Mouse (Mus musculus) liver, embryonic 14.5 days (tissue): ENCODE data around the gene Arpc3. TPM values are rescaled to one million over a fixed set of nuclear protein-coding genes. Genes with fewer than 3 reads are reported as not detected.
"Not testable (repeated sequence)": the region's sequence is repeated elsewhere in the genome, so short reads cannot be mapped to it uniquely, and the experiment has no call there.

Experiments
- ATAC-seq: fragments of 200-750 bp; cut with Nextera tagmentation; 2 replicates; pipeline ENCODE4 v1.8.0; 2017; ENCODE audit warnings: moderate number of reproducible peaks, mild to moderate bottlenecking, moderate library complexity; ENCODE audit not compliant: insufficient read depth
- DNase-seq, 3 experiments: peaks; one replicate each; pipeline ENCODE4 v3.0.0-alpha.2; 2012 to 2013; ENCODE audit warnings: low read depth in 3 of 3, low spot score in 3 of 3
- H3K27ac ChIP-seq: fragments of 300-500 bp; sonication (generic); 2 replicates; pipeline ENCODE4 v1.5.1; 2014; ENCODE audit warnings: moderate library complexity, mild to moderate bottlenecking, control low read depth, inconsistent platforms
- H3K27me3 ChIP-seq: fragments of 300-500 bp; sonication (generic); 2 replicates; pipeline ENCODE4 v1.6.1; 2014; ENCODE audit warnings: mild to moderate bottlenecking, low read length, moderate library complexity; ENCODE audit not compliant: control insufficient read depth, insufficient read depth
- H3K36me3 ChIP-seq: fragments of 300-500 bp; sonication (generic); replicated peaks from 2 replicates; pipeline ENCODE4 v1.6.1; 2014; ENCODE audit warnings: low read depth; ENCODE audit not compliant: control insufficient read depth, insufficient read depth
- H3K4me1 ChIP-seq, 2 experiments: fragments of 200-500 bp in 1 of 2; fragments of 300-500 bp in 1 of 2; sonication (generic) in 1 of 2; replicated peaks; 2 replicates each; pipeline ENCODE4 v1.6.1; 2012 to 2014; ENCODE audit warnings: antibody characterized with exemption in 1 of 2, inconsistent platforms in 1 of 2, low read length in 1 of 2; ENCODE audit not compliant: control insufficient read depth in 2 of 2, insufficient read depth in 2 of 2
- H3K4me2 ChIP-seq: fragments of 300-500 bp; sonication (generic); 2 replicates; pipeline ENCODE4 v1.6.1; 2014; ENCODE audit warnings: low read depth, mild to moderate bottlenecking, control low read depth, moderate library complexity
- H3K4me3 ChIP-seq, 2 experiments: fragments of 200-500 bp in 1 of 2; fragments of 300-500 bp in 1 of 2; sonication (generic) in 1 of 2; 2 replicates each; pipeline ENCODE4 v1.5.1; 2012 to 2014; ENCODE audit warnings: low read depth in 2 of 2, low read length in 2 of 2, mild to moderate bottlenecking in 2 of 2, control low read depth in 1 of 2, inconsistent platforms in 1 of 2, moderate library complexity in 1 of 2; ENCODE audit not compliant: insufficient read depth in 1 of 2
- H3K9ac ChIP-seq: fragments of 300-500 bp; sonication (generic); replicated peaks from 2 replicates; pipeline ENCODE4 v1.6.1; 2014; ENCODE audit warnings: mild to moderate bottlenecking, control low read depth, moderate library complexity
- H3K9me3 ChIP-seq: fragments of 300-500 bp; sonication (generic); 2 replicates; pipeline ENCODE4 v1.6.1; 2016; ENCODE audit warnings: low read length, mixed read lengths; ENCODE audit not compliant: control insufficient read depth
- CTCF ChIP-seq: IDR thresholded peaks from 2 replicates; pipeline ENCODE4 v1.5.1; 2016; ENCODE audit warnings: antibody characterized with exemption, low read depth, control low read depth
- EP300 ChIP-seq: IDR thresholded peaks from 2 replicates; pipeline ENCODE4 v1.6.1; 2016; ENCODE audit warnings: antibody characterized with exemption, low read depth
- WGBS: fragments of 180-500 bp; shearing (Covaris S2); extraction: QIAGEN DNeasy Blood & Tissue Kit; methylation state at CpG from one replicate; pipeline ENCODE4 v1.1.7; 2014; ENCODE audit not compliant: insufficient replicate concordance; 5-methylcytosine and 5-hydroxymethylcytosine counted together
- polyA plus RNA-seq, 2 experiments: library from polyadenylated mRNA; depleted of rRNA in 1 of 2; stranded (reverse) in 1 of 2; unstranded in 1 of 2; fragments of >200 nt; fragmentation: Nextera tagmentation in 1 of 2; extraction: Ambion mirVana in 1 of 2; gene quantifications; 2 replicates each; pipeline versions ENCODE4 v1.2.1 to v1.2.3; 2012 to 2014

Gene Arpc3
- polyA plus RNA-seq, 2 experiments: 36.3 to 180 TPM

DNA sequence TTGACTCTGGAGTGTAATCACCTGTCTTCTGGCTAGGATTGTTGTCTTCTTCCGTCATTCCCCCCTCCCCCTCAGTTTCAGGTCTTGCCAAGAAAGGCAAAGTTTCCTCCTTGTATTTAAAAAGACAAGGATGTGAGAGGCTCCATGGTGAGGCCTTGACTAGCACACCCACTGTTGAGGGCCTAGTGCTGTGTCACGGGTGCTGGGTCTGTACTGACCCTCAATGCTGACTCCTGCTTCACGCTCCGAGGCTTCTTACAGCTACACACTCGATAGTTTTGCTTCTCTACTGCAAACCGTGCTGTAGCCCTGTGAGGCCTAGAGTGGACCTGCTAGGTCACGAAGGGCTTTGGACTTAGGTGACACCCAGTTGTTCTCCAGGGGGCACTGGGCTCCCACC is 60.5 kb downstream of the Arpc3 start:
- WGBS: 76% methylated on average over 7 of the region's 7 CpGs
- H3K4me3 ChIP-seq: no peak overlapping the region
- H3K4me2 ChIP-seq: no peak overlapping the region
- no peak for ATAC-seq
- no peak overlapping the region for H3K9ac ChIP-seq
- no peaks in the 10 kb centered on the region for H3K9me3 ChIP-seq
- TF ChIP-seq EP300 (no peak), CTCF (no peak)
- H3K36me3 ChIP-seq: peaks cover 41% of the 10 kb centered on the region
- no peaks in the 10 kb centered on the region for H3K27me3 ChIP-seq
- H3K4me1 ChIP-seq: no peaks in the 10 kb centered on the region
- DNase-seq: no peak
- H3K27ac ChIP-seq: no peak overlapping the region

DNA sequence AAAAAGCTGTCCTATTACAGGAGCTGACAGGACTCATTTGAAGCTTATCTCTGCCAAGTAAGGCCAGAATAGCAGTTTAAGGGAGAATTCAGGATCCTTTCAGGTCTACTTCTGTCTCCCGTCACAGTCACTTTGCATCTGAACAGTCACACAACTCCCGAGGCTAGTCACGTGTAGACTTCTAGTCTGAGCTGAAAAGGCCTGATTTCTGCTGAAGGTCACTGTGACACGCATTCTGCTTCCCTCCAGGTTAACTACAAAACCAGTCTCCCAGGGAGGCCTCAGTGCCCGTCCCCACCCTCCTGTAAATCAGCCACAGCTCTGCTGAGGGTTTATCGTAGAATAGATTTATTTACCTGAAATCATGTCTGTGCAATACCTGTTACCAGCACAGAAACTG is 61.5 kb downstream of the Arpc3 start:
- Histone ChIP-seq H3K4me3 (no peak overlapping the region), H3K27me3 (no peaks in the 10 kb centered on the region), H3K9me3 (no peaks in the 10 kb centered on the region), H3K36me3 (peaks cover 51% of the 10 kb centered on the region), H3K9ac (no peak overlapping the region), H3K27ac (no peak overlapping the region), H3K4me2 (no peak overlapping the region), H3K4me1 (no peaks in the 10 kb centered on the region)
- 87% methylated on average over 6 of the region's 6 CpGs for WGBS
- TF ChIP-seq EP300: no peak
- TF ChIP-seq CTCF: no peak
- DNase-seq: no peak
- ATAC-seq: no peak

- no peak overlapping the region for H3K4me3 ChIP-seq
- H3K36me3 ChIP-seq: peaks cover 63% of the 10 kb centered on the region
- H3K4me2 ChIP-seq: no peak overlapping the region
- no peaks in the 10 kb centered on the region for H3K9me3 ChIP-seq
- H3K27ac ChIP-seq: no peak overlapping the region
- no peaks in the 10 kb centered on the region for H3K27me3 ChIP-seq
- no peak for ATAC-seq
- TF ChIP-seq CTCF (no peak), EP300 (no peak)
- no peak for DNase-seq
- WGBS: 88% methylated on average over 4 of the region's 4 CpGs
- no peak overlapping the region for H3K9ac ChIP-seq
- no peaks in the 10 kb centered on the region for H3K4me1 ChIP-seq
Observed at GRCm38 (mm10) chr5:122454442-122454841, 62.8 kb downstream of the Arpc3 start.

GRCm38 (mm10) chr5:122454883-122455282 is 63.2 kb downstream of the Arpc3 start:
- no peak overlapping the region for H3K27ac ChIP-seq
- WGBS: 89% methylated on average over 3 of the region's 3 CpGs
- no peak overlapping the region for H3K4me2 ChIP-seq
- no peaks in the 10 kb centered on the region for H3K27me3 ChIP-seq
- no peaks in the 10 kb centered on the region for H3K4me1 ChIP-seq
- H3K9me3 ChIP-seq: no peaks in the 10 kb centered on the region
- H3K36me3 ChIP-seq: peaks cover 68% of the 10 kb centered on the region
- no peak overlapping the region for H3K9ac ChIP-seq
- TF ChIP-seq CTCF: no peak
- TF ChIP-seq EP300: no peak
- 0 out of 2 replicates have a peak, but pooled peaks have one; percentile 14 for ATAC-seq
- H3K4me3 ChIP-seq: no peak overlapping the region
- no peak for DNase-seq

GRCm38 (mm10) chr5:122455584-122455983 is 63.9 kb downstream of the Arpc3 start:
- Histone ChIP-seq H3K36me3 (peaks cover 75% of the 10 kb centered on the region), H3K9me3 (no peaks in the 10 kb centered on the region), H3K27me3 (no peaks in the 10 kb centered on the region), H3K4me1 (no peaks in the 10 kb centered on the region), H3K9ac (no peak overlapping the region), H3K4me2 (no peak overlapping the region), H3K27ac (no peak overlapping the region), H3K4me3 (no peak overlapping the region)
- WGBS: 88% methylated on average over 3 of the region's 3 CpGs
- ATAC-seq (no peak), DNase-seq (no peak)
- TF ChIP-seq CTCF (no peak), EP300 (no peak)

GRCm38 (mm10) chr5:122457054-122457453 is 65.4 kb downstream of the Arpc3 start:
- not testable (repeated sequence) for DNase-seq, H3K4me1 ChIP-seq, H3K27ac ChIP-seq, H3K9me3 ChIP-seq, H3K9ac ChIP-seq, H3K4me3 ChIP-seq, ATAC-seq, H3K4me2 ChIP-seq, H3K27me3 ChIP-seq
- peaks cover 89% of the 10 kb centered on the region for H3K36me3 ChIP-seq
- 86% methylated on average over 9 of the region's 9 CpGs for WGBS
